Mouse (Mus musculus): ENCODE results near the gene Cyba.

Cyba gene

DNA sequence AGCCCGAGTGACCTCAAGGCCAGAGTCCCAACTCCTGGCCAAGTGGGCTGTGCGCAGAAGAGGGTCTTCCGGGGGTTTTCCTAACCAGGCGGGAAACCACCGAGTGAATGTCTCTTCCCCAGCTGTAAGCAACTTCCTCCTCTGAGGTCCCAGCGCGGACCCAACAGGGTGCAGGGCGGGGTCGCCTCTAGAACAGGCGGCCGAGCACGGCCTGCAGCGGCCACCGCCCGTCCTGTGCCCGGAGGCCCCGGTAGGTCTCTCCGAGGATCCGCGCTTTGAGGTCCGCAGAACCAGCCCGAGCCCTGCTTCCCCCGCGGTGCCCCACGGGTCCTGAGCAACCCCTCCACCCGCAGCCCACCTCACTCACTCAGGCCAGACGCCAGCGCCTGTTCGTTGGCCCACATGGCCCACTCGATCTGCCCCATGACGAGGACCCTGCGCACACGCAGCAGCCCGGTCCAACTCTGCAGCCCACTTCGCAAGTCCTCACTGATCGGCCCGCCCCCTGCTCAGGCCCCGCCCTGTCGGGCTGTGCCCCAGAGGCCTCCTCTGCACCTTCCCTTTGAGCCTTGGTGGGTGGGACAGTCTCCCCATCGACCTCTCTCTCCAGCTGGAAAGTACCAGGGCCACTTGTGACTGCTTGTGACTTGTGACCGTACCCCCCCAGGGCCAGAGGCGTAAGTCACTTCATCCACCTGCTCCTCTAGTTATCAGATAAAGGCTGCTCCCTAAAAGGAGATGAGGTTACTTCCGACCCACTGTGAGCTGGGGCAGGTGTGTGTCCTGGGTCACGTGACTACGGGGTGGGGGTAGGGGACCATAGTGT lies at the start of gene Cyba:
Cyba (minus strand) TSS at position 488 of the 826 bp plus-strand sequence.
- DNase-seq: peak; percentile 88 to 92

DNA sequence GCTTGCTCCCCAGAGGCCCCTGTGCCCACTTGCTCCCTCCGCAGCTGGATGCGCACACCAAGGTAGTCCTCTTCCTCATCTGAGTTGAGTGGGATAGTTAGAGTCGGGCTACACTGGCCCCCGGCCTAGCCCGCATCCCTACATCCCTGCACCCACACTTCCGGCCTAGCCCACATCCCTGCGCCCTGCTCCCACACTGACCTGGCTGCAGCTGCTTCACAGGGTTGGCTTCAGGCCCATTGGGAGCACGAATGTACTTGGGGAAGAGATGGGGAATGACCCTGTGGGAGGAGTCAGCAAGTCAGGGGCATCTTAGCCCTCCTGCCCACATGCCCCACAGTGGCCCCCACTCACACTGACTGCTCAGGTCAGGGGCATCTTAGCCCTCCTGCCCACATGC lies 49.7 kb upstream of the Cyba start:
- no peak for DNase-seq

- DNase-seq: peak; percentile 85 to 87
These were observed 43.0 kb upstream of the Cyba start, which contains the start of the genes Rnf166 and Ctu2 for GRCm38 (mm10) chr8:122475580-122476320. Rnf166 (minus strand) TSS chr8:122476064. Ctu2 (plus strand) TSS chr8:122476143.

- peak in 1 of 2 experiments; percentile 54 for DNase-seq
These were observed 42.3 kb upstream of the Cyba start for GRCm38 (mm10) chr8:122474951-122475560.

GRCm38 (mm10) chr8:122473911-122474421 lies 41.2 kb upstream of the Cyba start:
- DNase-seq: peak in 1 of 2 experiments; percentile 59

DNA sequence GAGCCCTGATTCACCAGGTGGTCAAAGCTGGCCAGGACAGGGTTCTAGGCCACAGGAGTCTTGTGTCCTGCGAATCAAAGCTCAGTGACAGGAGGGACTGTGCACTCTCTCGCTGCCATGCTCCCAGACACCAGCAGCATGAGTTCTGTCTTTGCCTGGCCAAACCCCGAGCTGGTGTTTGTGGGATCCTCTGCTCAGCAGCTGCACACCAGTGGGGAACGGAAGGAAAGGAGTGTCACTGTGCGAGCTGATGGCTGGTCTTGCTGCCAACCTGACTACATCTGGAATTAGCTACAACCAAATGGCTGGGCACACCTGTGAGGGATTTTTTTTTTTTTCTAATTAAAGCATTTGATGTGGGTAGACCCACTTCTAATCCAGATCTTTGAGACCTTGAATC lies 38.0 kb upstream of the Cyba start:
- no peak for DNase-seq

DNA sequence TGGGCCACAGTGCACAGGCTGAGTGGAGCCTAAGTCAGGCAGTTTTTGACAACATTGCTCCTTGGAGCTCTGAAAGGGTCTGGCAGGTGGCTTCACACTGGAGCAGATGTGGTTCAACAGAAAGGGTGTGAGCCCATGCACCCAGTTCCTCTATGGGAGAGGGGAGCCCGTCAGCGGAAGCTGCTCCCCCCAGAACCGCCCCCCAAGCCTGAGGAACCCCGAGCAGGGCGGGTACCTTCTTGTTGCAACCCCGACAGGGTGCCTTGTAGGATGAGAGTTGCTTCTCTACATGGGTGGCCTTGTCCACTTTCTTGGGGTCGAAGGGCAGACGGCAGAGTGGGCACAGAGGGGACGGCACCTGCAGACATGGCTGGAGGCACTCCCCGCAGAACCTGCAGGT lies 37.2 kb upstream of the Cyba start:
- no peak for DNase-seq

DNA sequence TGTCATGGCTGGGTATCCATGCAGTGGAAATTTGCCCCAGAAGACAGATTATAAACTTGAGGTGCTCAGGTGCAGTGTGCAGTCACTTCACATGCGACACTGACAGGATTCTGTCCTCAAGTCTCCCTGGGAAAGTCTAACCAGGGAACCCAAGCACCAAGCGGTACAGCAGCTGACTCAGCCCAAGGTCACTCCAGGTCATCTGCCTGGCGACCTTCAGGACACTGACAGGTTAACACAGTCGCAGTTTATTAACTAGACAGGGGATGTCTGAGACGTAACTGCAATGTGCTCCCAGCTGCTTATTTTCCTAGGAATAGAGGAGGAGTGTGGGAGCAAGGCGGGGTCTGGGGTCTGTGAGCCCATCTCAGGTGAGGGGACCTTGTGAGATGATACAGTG lies 36.7 kb upstream of the Cyba start:
- no peak for DNase-seq

DNA sequence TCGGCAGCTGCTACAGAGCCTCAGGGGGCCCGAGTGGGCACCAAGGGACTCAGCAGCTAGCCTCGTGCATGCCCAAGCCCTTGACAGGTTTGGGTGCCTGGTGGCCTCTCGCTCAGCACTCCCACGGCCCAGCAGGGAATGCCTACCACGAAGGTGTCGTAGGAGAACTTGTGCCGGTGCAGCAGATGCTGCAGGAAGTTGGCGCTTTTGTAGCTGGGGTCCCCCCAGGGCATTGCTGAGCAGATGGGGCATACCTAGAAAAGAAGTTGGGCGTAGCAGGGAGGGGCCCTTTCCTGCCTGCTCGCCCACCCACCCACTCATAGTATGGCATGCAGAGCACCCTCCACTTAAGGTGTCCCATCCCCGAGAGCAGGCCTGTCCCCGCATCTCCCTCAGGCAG lies 35.1 kb upstream of the Cyba start:
- no peak for DNase-seq

GRCm38 (mm10) chr8:122464985-122465384 lies 32.3 kb upstream of the Cyba start:
- DNase-seq: no peak

GRCm38 (mm10) chr8:122463651-122464640 lies 31.2 kb upstream of the Cyba start:
- peak; percentile 67 to 78 for DNase-seq

- DNase-seq: no peak
These were observed 29.8 kb upstream of the Cyba start for GRCm38 (mm10) chr8:122462510-122462909.

GRCm38 (mm10) chr8:122461473-122462148 lies 28.9 kb upstream of the Cyba start:
- no peak for DNase-seq

DNA sequence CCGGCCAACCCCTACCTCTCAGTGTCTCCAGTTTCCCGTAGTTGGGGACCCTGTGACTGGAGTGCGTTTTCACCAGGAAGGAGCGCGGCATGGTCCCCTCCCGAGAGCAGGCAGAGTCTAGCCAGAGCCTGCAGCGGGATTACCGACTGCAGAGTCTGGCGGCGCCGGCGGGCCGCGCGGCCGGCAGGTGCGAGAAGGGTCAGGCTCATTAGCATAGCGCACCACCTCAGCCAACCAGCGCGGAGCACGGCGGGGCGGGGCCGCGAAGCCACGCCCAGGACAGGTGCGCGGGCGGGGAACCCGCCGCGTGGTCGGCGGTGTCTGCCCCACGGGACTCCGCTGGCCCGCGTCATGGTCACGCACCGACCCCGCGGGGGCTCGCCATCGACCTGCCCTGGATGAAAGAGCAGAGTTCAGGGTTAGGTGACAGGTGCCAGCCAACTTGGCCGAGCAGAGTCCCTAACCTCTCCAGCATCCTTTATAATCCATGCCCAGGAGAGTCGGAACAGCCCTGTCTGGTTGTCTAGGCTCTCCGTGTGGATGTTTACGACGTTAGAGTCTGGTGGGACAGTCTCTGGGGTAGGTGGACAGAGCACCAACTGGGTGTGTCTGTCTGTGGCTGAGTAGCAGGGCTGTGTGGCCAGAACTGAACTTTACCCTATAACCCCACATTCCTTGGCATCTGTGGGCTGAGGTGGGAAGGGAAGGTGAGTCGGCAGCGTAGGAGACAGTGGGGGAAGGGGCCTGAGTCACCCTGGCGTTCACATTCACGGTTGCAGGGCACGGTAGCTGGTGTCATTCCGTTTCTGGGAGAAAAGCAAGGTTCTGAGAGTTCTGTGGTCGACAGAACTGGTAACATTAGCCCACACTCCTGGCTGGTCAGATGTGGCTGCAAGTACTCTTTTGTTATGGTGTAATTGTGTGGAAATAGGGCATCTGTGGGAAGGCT lies 28.1 kb upstream of the Cyba start, which contains the start of gene Snai3:
Snai3 (minus strand) TSS at position 210 of the 949 bp plus-strand sequence.
- peak; percentile 80 to 81 for DNase-seq

- no peak for DNase-seq
These were observed 27.3 kb upstream of the Cyba start for GRCm38 (mm10) chr8:122459990-122460389.

DNA sequence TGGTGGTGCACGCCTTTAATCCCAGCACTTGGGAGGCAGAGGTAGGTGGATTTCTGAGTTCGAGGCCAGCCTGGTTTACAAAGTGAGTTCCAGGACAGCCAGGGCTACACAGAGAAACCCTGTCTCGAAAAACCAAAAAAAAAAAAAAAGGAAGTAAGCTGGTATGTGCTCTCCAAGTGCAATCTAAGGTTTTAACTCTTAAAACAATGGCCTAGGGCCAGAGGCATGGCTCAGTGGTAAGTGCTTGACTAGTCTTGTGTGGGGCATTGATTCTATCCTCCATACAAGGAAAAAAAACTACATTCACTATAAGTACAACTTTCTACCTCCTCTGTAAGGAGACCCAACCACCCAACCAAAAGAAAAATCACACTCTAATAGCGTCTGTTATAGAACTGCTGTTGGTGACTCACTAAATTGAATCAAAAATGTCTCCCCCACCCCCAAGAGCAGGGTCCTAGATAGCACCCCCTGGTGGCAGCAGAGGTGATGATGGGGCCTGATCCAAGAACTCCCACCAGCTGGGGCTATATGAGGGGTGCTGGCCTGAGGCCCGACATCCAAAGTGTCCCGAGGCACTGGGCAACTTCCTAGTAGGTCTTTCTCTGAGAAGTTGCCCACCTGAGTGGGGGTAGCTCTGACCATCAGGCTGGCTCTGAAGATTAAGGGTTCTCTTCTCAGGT lies 26.6 kb upstream of the Cyba start:
- DNase-seq: no peak

- no peak for DNase-seq
These were observed 24.4 kb upstream of the Cyba start for GRCm38 (mm10) chr8:122457171-122457570.

- DNase-seq: peak; percentile 29 to 36
These were observed 21.7 kb upstream of the Cyba start for GRCm38 (mm10) chr8:122454409-122454808.

GRCm38 (mm10) chr8:122452154-122452553 lies 19.4 kb upstream of the Cyba start:
- DNase-seq: no peak

Data from lung, adult 18-20 months (tissue).